Mouse (Mus musculus) liver, postnatal 0 days (tissue): ENCODE data around the gene Cyb561d2.
A peak's percentile ranks its signal among the peaks of the same experiment; 100 is the strongest.

Experiments used
- CTCF ChIP-seq: sonication (generic); IDR thresholded peaks from 2 replicates; pipeline ENCODE4 v1.5.1; 2016; ENCODE audit warnings: antibody characterized with exemption, low read depth
- EP300 ChIP-seq: IDR thresholded peaks from 2 replicates; pipeline ENCODE4 v1.6.1; 2016; ENCODE audit warnings: antibody characterized with exemption, low read depth, mild to moderate bottlenecking

DNA sequence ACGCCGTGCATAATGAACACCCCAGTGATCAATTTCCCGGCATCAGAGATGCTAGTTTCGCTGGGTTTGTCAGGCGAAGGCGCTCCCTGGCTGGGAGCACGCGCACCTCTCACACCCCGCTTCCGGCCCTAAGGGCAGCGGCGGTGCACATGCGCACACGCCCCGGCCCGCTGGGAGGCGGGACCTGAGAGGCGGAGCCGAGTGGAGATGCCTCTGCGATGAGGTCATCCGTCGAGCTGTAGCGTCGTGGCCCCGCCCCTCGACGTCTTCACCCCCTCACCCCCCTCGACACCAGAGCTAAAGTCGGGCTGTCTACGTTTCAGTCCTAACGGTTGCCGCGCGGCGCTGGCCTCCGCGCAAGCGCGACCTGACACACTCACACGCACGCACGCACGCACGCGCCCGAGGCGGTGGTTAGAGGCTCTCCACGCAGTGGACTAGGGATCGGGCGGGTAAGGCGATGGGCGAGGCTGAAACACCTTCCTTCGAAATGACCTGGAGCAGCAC, 12.4 kb upstream of the Cyb561d2 start:
- TF ChIP-seq CTCF (peak; percentile 36), EP300 (no peak)
